Mouse (Mus musculus) hindbrain, embryonic 11.5 days (tissue): ENCODE data around the gene Ccdc85a. TPM values are rescaled to one million over a fixed set of nuclear protein-coding genes. Genes with fewer than 3 reads are reported as not detected.
"Not testable (repeated sequence)": the region's sequence is repeated elsewhere in the genome, so short reads cannot be mapped to it uniquely, and the experiment has no call there.

Source experiments
- ATAC-seq: fragments of 200-750 bp; cut with Nextera tagmentation; 2 replicates; pipeline ENCODE4 v1.8.0; 2017; ENCODE audit warnings: mild to moderate bottlenecking, moderate TSS enrichment, moderate library complexity; ENCODE audit not compliant: low FRiP score
- DNase-seq: peaks from one replicate; pipeline ENCODE4 v3.0.0-alpha.2; 2015; ENCODE audit warnings: low spot score
- H3K27ac ChIP-seq: fragments of 300-500 bp; sonication (generic); 2 replicates; pipeline ENCODE4 v1.5.1; 2014; ENCODE audit warnings: mild to moderate bottlenecking, low read depth, low read length
- H3K27me3 ChIP-seq: fragments of 300-500 bp; sonication (generic); 2 replicates; pipeline ENCODE4 v1.6.1; 2014; ENCODE audit warnings: mild to moderate bottlenecking, low read length, moderate library complexity, mixed read lengths; ENCODE audit not compliant: control insufficient read depth, insufficient read depth
- H3K36me3 ChIP-seq: fragments of 300-500 bp; sonication (generic); 2 replicates; pipeline ENCODE4 v1.6.1; 2014; ENCODE audit warnings: mild to moderate bottlenecking, low read length, moderate library complexity, mixed read lengths; ENCODE audit not compliant: control insufficient read depth, insufficient read depth
- H3K4me1 ChIP-seq: fragments of 300-500 bp; sonication (generic); replicated peaks from 2 replicates; pipeline ENCODE4 v1.6.1; 2014; ENCODE audit warnings: low read length, mixed read lengths; ENCODE audit not compliant: control insufficient read depth, insufficient read depth
- H3K4me2 ChIP-seq: fragments of 300-500 bp; sonication (generic); replicated peaks from 2 replicates; pipeline ENCODE4 v1.6.1; 2014; ENCODE audit warnings: mild to moderate bottlenecking, low read depth, low read length
- H3K4me3 ChIP-seq: fragments of 300-500 bp; sonication (generic); 2 replicates; pipeline ENCODE4 v1.5.1; 2014; ENCODE audit warnings: low read depth, low read length
- H3K9ac ChIP-seq: fragments of 300-500 bp; sonication (generic); 2 replicates; pipeline ENCODE4 v1.6.1; 2014; ENCODE audit warnings: low read depth, low read length
- H3K9me3 ChIP-seq: fragments of 300-500 bp; sonication (generic); 2 replicates; pipeline ENCODE4 v1.6.1; 2016; ENCODE audit warnings: low read length; ENCODE audit not compliant: control insufficient read depth
- WGBS: fragments of 180-500 bp; shearing (Covaris S2); extraction: QIAGEN DNeasy Blood & Tissue Kit; methylation state at CpG from one replicate; pipeline ENCODE4 v1.1.7; 2014; 5-methylcytosine and 5-hydroxymethylcytosine counted together
- polyA plus RNA-seq: library from polyadenylated mRNA; unstranded; fragments of >200 nt; fragmentation: Nextera tagmentation; extraction: Ambion mirVana; gene quantifications from 2 replicates; pipeline ENCODE4 v1.2.1, GENCODE M21; 2014

Ccdc85a gene
- polyA plus RNA-seq, 1 experiment from 2014 or later: 4.1 TPM

- DNase-seq: no peak
- no peaks in the 10 kb centered on the region for H3K9me3 ChIP-seq
- H3K9ac ChIP-seq: no peak overlapping the region
- ATAC-seq: no peak
- no peaks in the 10 kb centered on the region for H3K27me3 ChIP-seq
- H3K36me3 ChIP-seq: no peaks in the 10 kb centered on the region
- no peaks in the 10 kb centered on the region for H3K4me1 ChIP-seq
- no peak overlapping the region for H3K4me3 ChIP-seq
- no peak overlapping the region for H3K4me2 ChIP-seq
- H3K27ac ChIP-seq: no peak overlapping the region
Measured at GRCm38 (mm10) chr11:28375891-28376290, 208.2 kb downstream of the Ccdc85a start.

GRCm38 (mm10) chr11:28374636-28375035, 209.5 kb downstream of the Ccdc85a start:
- Histone ChIP-seq H3K9me3 (no peaks in the 10 kb centered on the region), H3K4me2 (no peak overlapping the region), H3K4me1 (no peaks in the 10 kb centered on the region), H3K36me3 (no peaks in the 10 kb centered on the region), H3K27ac (no peak overlapping the region), H3K27me3 (no peaks in the 10 kb centered on the region), H3K4me3 (no peak overlapping the region), H3K9ac (no peak overlapping the region)
- DNase-seq (no peak), ATAC-seq (no peak)

GRCm38 (mm10) chr11:28371381-28371780, 212.7 kb downstream of the Ccdc85a start:
- H3K9me3 ChIP-seq, H3K27me3 ChIP-seq, H3K4me3 ChIP-seq, H3K9ac ChIP-seq, H3K4me2 ChIP-seq, H3K4me1 ChIP-seq, DNase-seq, H3K27ac ChIP-seq, H3K36me3 ChIP-seq, ATAC-seq: not testable (repeated sequence)
- WGBS: 68% methylated on average over 5 of the region's 5 CpGs

GRCm38 (mm10) chr11:28365929-28366244, 218.2 kb downstream of the Ccdc85a start:
- no peak for DNase-seq
- H3K4me1 ChIP-seq: 0 out of 2 replicates have a peak, but pooled peaks cover 2% of the 10 kb centered on the region
- H3K27ac ChIP-seq: no peak overlapping the region
- ATAC-seq: peak; percentile 58
- no peaks in the 10 kb centered on the region for H3K36me3 ChIP-seq
- 64% methylated on average over 2 of the region's 2 CpGs for WGBS
- H3K27me3 ChIP-seq: no peaks in the 10 kb centered on the region
- H3K9me3 ChIP-seq: no peaks in the 10 kb centered on the region
- H3K9ac ChIP-seq: peak overlapping the region; percentile 55; the same call in 1 of the 2 replicates
- H3K4me2 ChIP-seq: peak overlapping the region; percentile 41
- H3K4me3 ChIP-seq: peak overlapping the region; percentile 21; the same call in 1 of the 2 replicates

- DNase-seq: peak; percentile 95
- Histone ChIP-seq H3K9ac (peak overlapping the region; percentile 55; the same call in 1 of the 2 replicates), H3K9me3 (no peaks in the 10 kb centered on the region), H3K27me3 (no peaks in the 10 kb centered on the region), H3K4me3 (peak overlapping the region; percentile 21), H3K4me1 (0 out of 2 replicates have a peak, but pooled peaks cover 2% of the 10 kb centered on the region), H3K36me3 (no peaks in the 10 kb centered on the region), H3K4me2 (peak overlapping the region; percentile 41), H3K27ac (0 out of 2 replicates have a peak overlapping the region, but pooled peaks have one; percentile 21)
- ATAC-seq: peak; percentile 98
- 6% methylated on average over 26 of the region's 26 CpGs for WGBS
Measured at GRCm38 (mm10) chr11:28365209-28365928, 218.8 kb downstream of the Ccdc85a start.

GRCm38 (mm10) chr11:28343465-28343864, 240.7 kb downstream of the Ccdc85a start:
- Histone ChIP-seq H3K4me3 (no peak overlapping the region), H3K4me2 (no peak overlapping the region), H3K9me3 (no peaks in the 10 kb centered on the region), H3K9ac (no peak overlapping the region), H3K27me3 (no peaks in the 10 kb centered on the region), H3K4me1 (no peaks in the 10 kb centered on the region), H3K36me3 (no peaks in the 10 kb centered on the region), H3K27ac (no peak overlapping the region)
- ATAC-seq (no peak), DNase-seq (no peak)
- 94% methylated on average over 2 of the region's 2 CpGs for WGBS

GRCm38 (mm10) chr11:28341887-28342286, 242.2 kb downstream of the Ccdc85a start:
- 80% methylated on average over 5 of the region's 5 CpGs for WGBS
- no peak for ATAC-seq

GRCm38 (mm10) chr11:28339224-28340150, 244.6 kb downstream of the Ccdc85a start, which contains the start of gene Gm6685:
Gm6685 (minus strand) TSS chr11:28339867.
- not testable (repeated sequence) for ATAC-seq

More at GRCm38 (mm10) chr11:28341887-28342286, 242.2 kb downstream of the Ccdc85a start:
- Histone ChIP-seq H3K27me3 (no peaks in the 10 kb centered on the region), H3K9ac (no peak overlapping the region), H3K36me3 (no peaks in the 10 kb centered on the region), H3K4me1 (no peaks in the 10 kb centered on the region), H3K27ac (no peak overlapping the region), H3K4me3 (no peak overlapping the region), H3K9me3 (no peaks in the 10 kb centered on the region), H3K4me2 (no peak overlapping the region)
- DNase-seq: no peak

More at GRCm38 (mm10) chr11:28339224-28340150, 244.6 kb downstream of the Ccdc85a start, which contains the start of gene Gm6685:
- not testable (repeated sequence) for H3K4me3 ChIP-seq, H3K4me1 ChIP-seq, H3K36me3 ChIP-seq, H3K9me3 ChIP-seq, H3K4me2 ChIP-seq, H3K27me3 ChIP-seq, H3K9ac ChIP-seq, DNase-seq, H3K27ac ChIP-seq
- WGBS: 92% methylated on average over 34 of the region's 45 CpGs
